Mouse (Mus musculus): ENCODE measurements around the gene Clca3a1.

DNA sequence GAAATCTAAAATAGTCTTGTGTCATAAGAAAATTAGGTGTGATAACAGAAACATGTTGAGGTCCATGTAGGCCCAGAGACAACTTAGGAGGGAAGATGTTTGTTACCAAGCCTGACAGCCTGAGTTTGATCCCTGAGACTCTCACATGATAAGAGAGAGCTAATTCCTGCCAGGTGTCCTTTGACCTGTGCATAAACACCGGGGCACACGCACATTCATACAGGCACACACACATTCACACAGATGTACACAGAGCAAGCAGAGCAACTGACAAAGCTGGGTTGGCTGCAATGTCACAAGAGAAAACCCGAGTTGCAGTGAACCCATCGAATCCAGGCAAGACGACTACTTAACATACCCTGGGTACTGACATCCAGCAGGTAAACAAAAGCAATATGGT lies 52.2 kb downstream of the Clca3a1 start:
- TF ChIP-seq CTCF (IDR thresholded peaks at IDR 0.05; ENCODE audit: low read depth): no peak
- no peak for TF ChIP-seq EP300 (IDR thresholded peaks at IDR 0.05; ENCODE audit: low read depth)
